Mouse (Mus musculus) liver, postnatal 0 days (tissue): ENCODE data around the gene Iqsec3.

Experiments used
- CTCF ChIP-seq: sonication (generic); IDR thresholded peaks from 2 replicates; pipeline ENCODE4 v1.5.1; 2016; ENCODE audit warnings: antibody characterized with exemption, low read depth
- EP300 ChIP-seq: IDR thresholded peaks from 2 replicates; pipeline ENCODE4 v1.6.1; 2016; ENCODE audit warnings: antibody characterized with exemption, low read depth, mild to moderate bottlenecking

- TF ChIP-seq CTCF (no peak), EP300 (no peak)
Measured at GRCm38 (mm10) chr6:121456651-121457050, 16.8 kb downstream of the Iqsec3 start.
